Mouse (Mus musculus): ENCODE measurements around the gene Nudt7.

GRCm38 (mm10) chr8:114115076-114115475 lies 18.3 kb upstream of the Nudt7 start:
- TF ChIP-seq POLR2A (IDR thresholded peaks at IDR 0.05; ENCODE audit: control insufficient read depth, low read depth, low read length): no peak
- no peak for TF ChIP-seq CTCF (IDR thresholded peaks at IDR 0.05; ENCODE audit: control insufficient read depth, insufficient read depth, insufficient replicate concordance, low read depth, low read length)
